Mouse (Mus musculus) testis, adult 2 months (tissue): ENCODE data around the gene Dgcr2. TPM values are rescaled to one million over a fixed set of nuclear protein-coding genes. Genes with fewer than 3 reads are reported as not detected.

Source experiments
- H3K27ac ChIP-seq: fragments of 200-500 bp; 2 replicates; pipeline ENCODE4 v1.5.1; 2012; ENCODE audit warnings: low read depth, low read length; ENCODE audit not compliant: control insufficient read depth, insufficient read depth
- H3K27me3 ChIP-seq: fragments of 200-500 bp; 2 replicates; pipeline ENCODE4 v1.6.1; 2012; ENCODE audit warnings: mild to moderate bottlenecking, low read length, moderate library complexity; ENCODE audit not compliant: control insufficient read depth, insufficient read depth
- H3K36me3 ChIP-seq: fragments of 200-500 bp; 2 replicates; pipeline ENCODE4 v1.6.1; 2012; ENCODE audit warnings: mild to moderate bottlenecking, low read length; ENCODE audit not compliant: control insufficient read depth, insufficient read depth
- H3K4me1 ChIP-seq: fragments of 200-500 bp; 2 replicates; pipeline ENCODE4 v1.6.1; 2012; ENCODE audit warnings: low read length; ENCODE audit not compliant: control insufficient read depth, insufficient read depth
- H3K4me3 ChIP-seq: fragments of 200-500 bp; 2 replicates; pipeline ENCODE4 v1.5.1; 2012; ENCODE audit warnings: low read depth, mild to moderate bottlenecking, low read length, moderate library complexity, mixed read lengths; ENCODE audit not compliant: control insufficient read depth
- CTCF ChIP-seq: fragments of 200-500 bp; IDR thresholded peaks from 2 replicates; pipeline ENCODE4 v1.5.1; 2012; ENCODE audit warnings: low read depth, mild to moderate bottlenecking, inconsistent platforms, low read length, moderate library complexity; ENCODE audit not compliant: control insufficient read depth, insufficient read depth, insufficient replicate concordance
- POLR2A ChIP-seq: fragments of 200-500 bp; IDR thresholded peaks from 2 replicates; pipeline ENCODE4 v1.6.1; 2012; ENCODE audit warnings: low read depth, mild to moderate bottlenecking, inconsistent platforms, low read length, moderate library complexity; ENCODE audit not compliant: control insufficient read depth
- polyA plus RNA-seq: library from polyadenylated mRNA; depleted of rRNA; stranded (reverse); fragments of >200 nt; gene quantifications from 2 replicates; pipeline ENCODE4 v1.2.3, GENCODE M21; 2012; rRNA removed

Dgcr2 gene
- polyA plus RNA-seq, 1 experiment, result 263 TPM

- no peaks in the 10 kb centered on the region for H3K27me3 ChIP-seq
- H3K4me3 ChIP-seq, result no peak overlapping the region
- H3K36me3 ChIP-seq, result no peaks in the 10 kb centered on the region
- TF ChIP-seq POLR2A, result no peak
- no peak for TF ChIP-seq CTCF
- peaks cover 14% of the 10 kb centered on the region for H3K4me1 ChIP-seq
- H3K27ac ChIP-seq, result no peak overlapping the region
Observed at GRCm38 (mm10) chr16:17795643-17796042, 102.7 kb downstream of the Dgcr2 start.

DNA sequence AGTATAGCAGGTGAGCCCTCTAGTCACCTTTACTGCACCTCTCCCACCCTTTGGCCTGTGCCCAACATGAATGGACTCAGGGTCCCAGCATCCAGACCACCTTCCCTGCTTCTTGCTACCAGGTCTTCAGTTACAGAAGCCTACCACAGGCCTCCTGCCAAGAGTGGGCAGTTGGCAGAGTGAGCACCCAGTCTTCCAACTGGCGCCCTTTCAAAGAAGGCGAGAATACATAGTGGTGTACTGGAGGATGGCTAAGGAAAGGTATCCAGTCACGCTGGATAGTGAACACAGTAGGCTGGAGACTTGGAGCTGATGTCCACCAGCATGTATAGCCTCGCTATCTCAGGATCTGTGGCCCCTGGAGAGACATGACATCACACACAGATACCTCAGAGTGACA lies 104.3 kb downstream of the Dgcr2 start:
- TF ChIP-seq CTCF, result no peak
- no peak for TF ChIP-seq POLR2A
- H3K27me3 ChIP-seq, result no peaks in the 10 kb centered on the region
- no peak overlapping the region for H3K4me3 ChIP-seq
- H3K27ac ChIP-seq, result no peak overlapping the region
- no peaks in the 10 kb centered on the region; the same call in 1 of the 2 replicates for H3K36me3 ChIP-seq
- H3K4me1 ChIP-seq, result peaks cover 14% of the 10 kb centered on the region

DNA sequence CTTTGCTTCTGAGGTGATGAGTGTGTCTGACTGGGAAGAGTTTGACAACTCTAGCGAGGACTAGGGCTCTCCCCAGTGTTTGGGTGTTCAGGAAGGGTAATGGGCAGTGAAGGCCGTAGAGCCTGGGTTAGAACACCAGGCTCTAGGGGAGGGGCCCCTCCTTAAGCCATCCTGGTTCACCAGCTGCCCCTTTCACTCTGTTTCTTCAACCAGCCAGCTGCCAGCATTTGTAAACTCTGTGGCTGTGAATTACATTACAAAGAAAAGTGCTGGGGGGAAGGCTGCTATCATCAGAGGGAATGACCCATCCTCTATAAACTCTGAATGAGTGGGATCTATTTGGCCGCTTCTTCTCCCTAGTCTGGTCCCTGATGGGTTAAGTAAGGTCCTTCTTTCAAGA lies 105.6 kb downstream of the Dgcr2 start:
- Histone ChIP-seq H3K27ac (no peak overlapping the region), H3K4me3 (no peak overlapping the region), H3K27me3 (no peaks in the 10 kb centered on the region), H3K36me3 (no peaks in the 10 kb centered on the region; the same call in 1 of the 2 replicates), H3K4me1 (peaks cover 8% of the 10 kb centered on the region)
- TF ChIP-seq POLR2A, result no peak
- TF ChIP-seq CTCF, result no peak

Other genes starting within 250 kb of the Dgcr2 start
- 86.1 and 95.2 TPM in 2 replicates for gene Med15, start 165.7 kb downstream of the Dgcr2 start, polyA plus RNA-seq
- 9.1 and 9.4 TPM in 2 replicates for gene Klhl22, start 138.9 kb downstream of the Dgcr2 start, polyA plus RNA-seq
- gene Scarf2, start 101.3 kb downstream of the Dgcr2 start, polyA plus RNA-seq, result 4.1 and 5.6 TPM in 2 replicates
- gene B830017H08Rik, start 65.4 kb downstream of the Dgcr2 start, polyA plus RNA-seq, result 4.5 and 5.6 TPM in 2 replicates
- 13.9 and 17.9 TPM in 2 replicates for gene Car15, start 60.2 kb downstream of the Dgcr2 start, polyA plus RNA-seq
- gene Gm20518, start 6.9 kb downstream of the Dgcr2 start, polyA plus RNA-seq, result 3.1 and 3.2 TPM in 2 replicates
- gene Tssk1, start 4.3 kb downstream of the Dgcr2 start, polyA plus RNA-seq, result 175 and 177 TPM in 2 replicates
- gene Tssk2, start 75 bp upstream of the Dgcr2 start, polyA plus RNA-seq, result 845 and 898 TPM in 2 replicates
- 27.2 and 28.3 TPM in 2 replicates for gene Ess2, start 12.8 kb upstream of the Dgcr2 start, polyA plus RNA-seq
- 7.7 and 8.9 TPM in 2 replicates for gene Gsc2, start 16.5 kb upstream of the Dgcr2 start, polyA plus RNA-seq
- 45.4 and 52.8 TPM in 2 replicates for gene Slc25a1, start 29.7 kb upstream of the Dgcr2 start, polyA plus RNA-seq
- not detected in 2 replicates for gene Vpreb2, start 81.9 kb upstream of the Dgcr2 start, polyA plus RNA-seq
- 315 and 372 TPM in 2 replicates for gene Dgcr6, start 154.3 kb upstream of the Dgcr2 start, polyA plus RNA-seq
- gene Prodh, start 191.6 kb upstream of the Dgcr2 start, polyA plus RNA-seq, result 4.4 and 5.1 TPM in 2 replicates
- 0.11 and 0.18 TPM in 2 replicates for gene Rtn4r, start 229.1 kb upstream of the Dgcr2 start, polyA plus RNA-seq